Mouse (Mus musculus) erythroblast, embryonic 14.5 days (primary cell): ENCODE data around the gene Gjc3.

ENCODE experiments used
- GATA1 ChIP-seq: IDR thresholded peaks from 2 replicates; pipeline ENCODE4 v1.6.1; 2012; ENCODE audit warnings: low read length, inconsistent platforms, mixed read lengths
- TAL1 ChIP-seq: IDR thresholded peaks from 3 replicates; pipeline ENCODE4 v1.6.1; 2012; ENCODE audit warnings: low read length, inconsistent platforms, mixed read lengths

DNA sequence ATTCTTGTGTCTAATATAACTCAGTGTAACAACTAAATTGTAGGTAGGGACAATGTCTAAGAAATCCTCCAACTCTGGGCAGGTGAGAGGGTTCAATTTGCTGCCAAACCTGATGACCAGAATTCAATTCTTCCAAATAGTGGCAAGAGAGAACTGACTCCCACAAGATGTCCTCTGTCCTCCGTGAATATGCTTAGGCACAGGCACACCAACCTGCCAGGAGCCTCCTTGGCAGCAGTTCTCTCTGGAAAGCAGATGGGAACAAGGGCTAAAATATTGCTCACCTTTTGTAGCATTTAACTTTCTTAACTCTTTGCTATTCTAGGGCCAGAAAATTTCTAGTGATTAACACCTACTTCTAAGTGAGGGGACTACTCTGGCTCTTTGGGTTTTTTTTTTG, 14.4 kb upstream of the Gjc3 start:
- TF ChIP-seq GATA1 (no peak), TAL1 (no peak)
